Mouse (Mus musculus) right cerebral cortex, postnatal 14 days (tissue): Measurements from ENCODE around the gene Gabarap.
A peak's percentile ranks its signal among the peaks of the same experiment; 100 is the strongest.

Source experiments
- DNase-seq: peaks from one replicate; pipeline ENCODE4 v3.0.0; 2022

The Gabarap gene

GRCm38 (mm10) chr11:70023481-70024150 is 32.7 kb downstream of the Gabarap start:
- DNase-seq = peak; percentile 53

- no peak for DNase-seq
These were observed 33.2 kb downstream of the Gabarap start for GRCm38 (mm10) chr11:70024151-70024514.

GRCm38 (mm10) chr11:70026689-70027088 is 35.7 kb downstream of the Gabarap start:
- DNase-seq = peak; percentile 53

GRCm38 (mm10) chr11:70027397-70027796 is 36.5 kb downstream of the Gabarap start:
- DNase-seq = peak; percentile 48

- DNase-seq = no peak
These were observed 37.6 kb downstream of the Gabarap start for GRCm38 (mm10) chr11:70028401-70029129.

GRCm38 (mm10) chr11:70029130-70029801 is 38.3 kb downstream of the Gabarap start:
- DNase-seq = peak; percentile 89

GRCm38 (mm10) chr11:70029829-70030550 is 39.0 kb downstream of the Gabarap start:
- DNase-seq = no peak

- no peak for DNase-seq
These were observed 39.8 kb downstream of the Gabarap start for GRCm38 (mm10) chr11:70030651-70031320.

- DNase-seq = no peak
These were observed 40.4 kb downstream of the Gabarap start for GRCm38 (mm10) chr11:70031321-70031670.

- no peak for DNase-seq
These were observed 47.2 kb downstream of the Gabarap start for GRCm38 (mm10) chr11:70038174-70038573.

- no peak for DNase-seq
These were observed 48.7 kb downstream of the Gabarap start for GRCm38 (mm10) chr11:70039631-70040030.

GRCm38 (mm10) chr11:70040184-70040583 is 49.2 kb downstream of the Gabarap start:
- DNase-seq = no peak

GRCm38 (mm10) chr11:70042309-70043085 is 51.6 kb downstream of the Gabarap start:
- DNase-seq = no peak

- DNase-seq = no peak
These were observed 52.7 kb downstream of the Gabarap start for GRCm38 (mm10) chr11:70043665-70044064.
